Mouse (Mus musculus) G1E (cell line): ENCODE results near the gene Snrpd2. TPM values are rescaled to one million over a fixed set of nuclear protein-coding genes. Genes with fewer than 3 reads are reported as not detected.

Experiments
- ATAC-seq: 2 replicates; pipeline ENCODE4 v1.8.0; 2016; ENCODE audit warnings: mild to moderate bottlenecking; ENCODE audit not compliant: insufficient number of reproducible peaks, poor library complexity, low FRiP score, severe bottlenecking; ENCODE audit errors: extremely low read depth
- DNase-seq: peaks from one replicate; pipeline ENCODE4 v3.0.0; 2012; ENCODE audit warnings: low spot score
- H3K27me3 ChIP-seq: 2 replicates; pipeline ENCODE4 v1.6.1; 2012; ENCODE audit warnings: mild to moderate bottlenecking, low read length, inconsistent platforms; ENCODE audit not compliant: insufficient read depth
- H3K36me3 ChIP-seq: replicated peaks from 2 replicates; pipeline ENCODE3; 2012; ENCODE audit warnings: mild to moderate bottlenecking, inconsistent platforms
- H3K4me1 ChIP-seq: 2 replicates; pipeline ENCODE4 v1.6.1; 2012; ENCODE audit warnings: low read depth, low read length, inconsistent platforms, mixed read lengths; ENCODE audit not compliant: insufficient read depth
- H3K4me3 ChIP-seq: 2 replicates; pipeline ENCODE4 v1.5.1; 2012; ENCODE audit warnings: low read depth, mild to moderate bottlenecking, inconsistent platforms, low read length, moderate library complexity, mixed read lengths
- H3K9me3 ChIP-seq: replicated peaks from 2 replicates; pipeline ENCODE4 v1.6.1; 2012; ENCODE audit warnings: inconsistent platforms
- CTCF ChIP-seq: IDR thresholded peaks from 2 replicates; pipeline ENCODE4 v1.5.1; 2012; ENCODE audit warnings: low read depth, low read length, inconsistent platforms, mixed read lengths
- GATA1 ChIP-seq: IDR thresholded peaks from 2 replicates; pipeline ENCODE4 v1.6.1; 2012; ENCODE audit warnings: borderline replicate concordance, low read length, inconsistent platforms, mixed read lengths
- GATA2 ChIP-seq: IDR thresholded peaks from 2 replicates; pipeline ENCODE4 v1.6.1; 2012; ENCODE audit warnings: low read depth, low read length, inconsistent platforms, borderline replicate concordance
- POLR2AphosphoS5 ChIP-seq: IDR thresholded peaks from 2 replicates; pipeline ENCODE4 v1.6.1; 2012; ENCODE audit warnings: low read depth, low read length, inconsistent platforms; ENCODE audit not compliant: insufficient replicate concordance
- TAL1 ChIP-seq: conservative IDR thresholded peaks from 2 replicates; pipeline ENCODE4 v1.6.1; 2012; ENCODE audit warnings: low read depth, low read length, inconsistent platforms, mixed read lengths
- polyA plus RNA-seq: library from polyadenylated mRNA; stranded (reverse); fragments of >175 nt; gene quantifications from 2 replicates; pipeline ENCODE4 v1.2.3, GENCODE M21; 2012
- total RNA-seq, 2 experiments: library from RNA; stranded (forward) in 1 of 2; stranded (reverse) in 1 of 2; fragments of 200-1000 nt in 1 of 2; fragments of >200 nt in 1 of 2; fragmentation: Nextera tagmentation in 1 of 2; gene quantifications; 2 replicates each; pipeline ENCODE4 v1.2.3; 2014 to 2017

The Snrpd2 gene
- total and polyA plus RNA-seq, 3 experiments = 25.5 to 75.1 (median 73.1) TPM

GRCm38 (mm10) chr7:19172874-19173273 is 23.4 kb downstream of the Snrpd2 start:
- Histone ChIP-seq H3K36me3 (no peaks in the 10 kb centered on the region), H3K4me1 (peaks cover 39% of the 10 kb centered on the region), H3K9me3 (no peaks in the 10 kb centered on the region), H3K4me3 (no peak overlapping the region; the same call in 1 of the 2 replicates), H3K27me3 (peaks cover 56% of the 10 kb centered on the region)
- ATAC-seq (peak; percentile 63), DNase-seq (peak; percentile 61)
- TF ChIP-seq GATA2 (no peak), GATA1 (no peak), CTCF (peak; percentile 51; the same call in 1 of the 2 replicates), TAL1 (no peak), POLR2AphosphoS5 (no peak)

DNA sequence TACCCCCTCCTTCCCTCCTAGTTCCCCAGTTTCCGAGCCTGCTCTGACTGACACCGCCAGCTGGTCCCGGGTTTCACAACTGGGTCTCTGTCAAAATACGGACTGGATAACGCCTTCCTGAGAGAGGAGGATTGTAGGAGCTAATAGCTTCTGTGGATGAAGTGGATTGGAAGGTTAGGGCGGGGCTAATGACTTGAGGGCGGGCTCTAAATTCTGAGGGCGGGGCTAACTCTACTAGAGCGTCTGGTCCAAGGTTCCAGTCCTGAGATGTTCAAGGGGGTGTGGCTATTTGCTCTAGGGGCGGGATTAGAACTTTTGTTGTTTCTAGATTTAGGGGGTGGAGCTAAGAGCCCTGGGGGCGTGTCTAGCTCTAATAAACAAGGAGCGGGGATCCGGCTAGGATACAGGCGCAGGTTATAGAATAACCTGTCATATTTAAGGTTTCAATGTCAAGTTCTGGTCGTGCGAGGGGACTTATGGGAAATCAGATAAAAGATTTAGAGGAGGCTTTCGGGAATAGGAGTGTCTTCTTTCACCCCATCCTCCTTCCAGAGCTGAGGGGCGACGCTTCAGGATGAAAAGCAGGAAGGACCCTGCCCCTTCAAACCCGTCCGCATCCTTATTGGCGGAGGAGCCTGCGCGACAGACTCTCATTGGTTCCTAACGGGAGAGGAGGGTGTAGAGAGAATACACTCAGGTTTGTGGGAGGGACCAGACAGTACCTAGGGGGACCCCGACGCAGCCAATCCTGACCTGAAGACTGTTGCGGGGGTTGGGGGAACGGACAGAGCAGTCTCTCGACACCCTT is 26.4 kb downstream of the Snrpd2 start, which contains the start of gene Eml2:
Gene Eml2 (plus strand): TSS at position 714 of the 808 bp plus-strand sequence.
- no peak for ATAC-seq
- TF ChIP-seq TAL1 (no peak), CTCF (no peak), POLR2AphosphoS5 (no peak), GATA1 (no peak), GATA2 (no peak)
- no peaks in the 10 kb centered on the region for H3K36me3 ChIP-seq
- peaks cover 9% of the 10 kb centered on the region for H3K9me3 ChIP-seq
- H3K4me3 ChIP-seq = no peak within 1 kb of the TSS
- DNase-seq = no peak
- H3K4me1 ChIP-seq = peaks cover 58% of the 10 kb centered on the region
- peaks cover 44% of the 10 kb centered on the region for H3K27me3 ChIP-seq

GRCm38 (mm10) chr7:19176516-19176947 is 27.0 kb downstream of the Snrpd2 start:
- H3K9me3 ChIP-seq = peaks cover 9% of the 10 kb centered on the region
- no peaks in the 10 kb centered on the region for H3K36me3 ChIP-seq
- no peak for DNase-seq
- H3K4me1 ChIP-seq = peaks cover 64% of the 10 kb centered on the region
- H3K27me3 ChIP-seq = peaks cover 44% of the 10 kb centered on the region
- TF ChIP-seq TAL1 = no peak
- TF ChIP-seq CTCF = no peak
- no peak for TF ChIP-seq GATA1
- no peak for TF ChIP-seq POLR2AphosphoS5
- no peak for TF ChIP-seq GATA2
- no peak overlapping the region for H3K4me3 ChIP-seq
- no peak for ATAC-seq

DNA sequence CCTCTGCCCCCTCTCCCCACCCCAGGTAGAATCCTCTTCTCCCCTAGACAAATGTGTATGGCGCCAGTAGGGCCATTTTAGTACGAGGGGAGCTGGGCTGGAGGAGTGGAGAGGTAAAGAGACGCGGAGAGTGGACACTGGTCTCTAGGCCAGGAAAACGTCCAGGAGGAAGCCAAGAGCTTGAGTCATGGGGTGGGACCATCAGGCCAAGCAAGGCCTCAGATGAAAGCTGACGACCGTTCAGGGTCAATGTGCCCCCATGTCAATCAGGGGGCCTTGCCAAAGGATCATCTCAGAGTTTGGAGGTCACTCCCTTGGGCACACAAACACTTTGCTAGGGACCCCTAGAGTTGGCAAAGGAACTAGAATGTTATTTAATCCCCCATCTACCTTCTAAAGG is 27.7 kb downstream of the Snrpd2 start:
- Histone ChIP-seq H3K27me3 (peaks cover 38% of the 10 kb centered on the region), H3K36me3 (peaks cover 2% of the 10 kb centered on the region), H3K4me1 (peaks cover 65% of the 10 kb centered on the region), H3K9me3 (peaks cover 9% of the 10 kb centered on the region), H3K4me3 (no peak overlapping the region)
- TF ChIP-seq POLR2AphosphoS5 (no peak), CTCF (no peak), GATA1 (no peak), GATA2 (no peak), TAL1 (no peak)
- DNase-seq (no peak), ATAC-seq (no peak)

DNA sequence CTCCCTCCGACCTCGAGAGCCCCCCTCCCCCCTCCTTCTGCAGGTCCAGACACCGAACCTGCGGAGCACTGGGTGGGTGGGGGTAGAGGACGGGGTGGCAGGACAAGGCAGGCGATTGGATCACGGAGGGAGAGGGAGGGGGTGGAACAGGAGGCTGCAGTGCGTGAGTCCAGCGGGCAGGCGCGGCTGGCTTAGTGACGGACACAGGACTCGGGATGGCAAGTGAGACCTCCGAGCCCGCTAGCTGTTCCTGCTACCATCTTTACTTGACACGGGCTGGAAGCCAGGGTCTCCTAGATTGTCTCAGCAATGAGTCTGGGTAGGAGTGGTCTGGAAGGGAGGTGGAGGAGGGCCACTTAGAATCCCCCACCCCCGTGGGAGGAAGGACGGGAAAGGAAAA is 28.5 kb downstream of the Snrpd2 start:
- Histone ChIP-seq H3K4me3 (peak overlapping the region; percentile 62; the same call in 1 of the 2 replicates), H3K27me3 (peaks cover 36% of the 10 kb centered on the region), H3K4me1 (peaks cover 61% of the 10 kb centered on the region), H3K9me3 (peaks cover 9% of the 10 kb centered on the region), H3K36me3 (peaks cover 6% of the 10 kb centered on the region)
- TF ChIP-seq TAL1 (no peak), CTCF (no peak), GATA2 (no peak), POLR2AphosphoS5 (no peak), GATA1 (no peak)
- no peak for ATAC-seq
- no peak for DNase-seq

- Histone ChIP-seq H3K27me3 (peaks cover 33% of the 10 kb centered on the region), H3K4me1 (peaks cover 63% of the 10 kb centered on the region), H3K9me3 (peaks cover 9% of the 10 kb centered on the region), H3K36me3 (peaks cover 10% of the 10 kb centered on the region), H3K4me3 (no peak overlapping the region; the same call in 1 of the 2 replicates)
- 0 out of 2 replicates have a peak, but pooled peaks have one; percentile 29 for ATAC-seq
- peak; percentile 47 for DNase-seq
- TF ChIP-seq TAL1 (no peak), GATA2 (no peak), CTCF (peak; percentile 64), GATA1 (no peak), POLR2AphosphoS5 (no peak)
These were observed 29.0 kb downstream of the Snrpd2 start for GRCm38 (mm10) chr7:19178443-19179092.
